Mouse (Mus musculus) C2C12 (cell line): ENCODE results near the gene Gm11032. TPM values are rescaled to one million over a fixed set of nuclear protein-coding genes. Genes with fewer than 3 reads are reported as not detected.

Source experiments
- H3K27me3 ChIP-seq: one replicate; pipeline ENCODE4 v1.6.1; 2011; ENCODE audit not compliant: control insufficient read depth, insufficient read depth, insufficient read length
- H3K36me3 ChIP-seq: one replicate; pipeline ENCODE4 v1.6.1; 2011; ENCODE audit not compliant: control insufficient read depth, insufficient read depth
- H3K4me3 ChIP-seq: one replicate; pipeline ENCODE4 v1.5.1; 2011; ENCODE audit warnings: mild to moderate bottlenecking, control low read depth; ENCODE audit not compliant: poor library complexity, insufficient read depth, severe bottlenecking
- H3K79me2 ChIP-seq: one replicate; pipeline ENCODE4 v1.6.1; 2011; ENCODE audit not compliant: control insufficient read depth, insufficient read depth
- H3K79me3 ChIP-seq: one replicate; pipeline ENCODE4 v1.6.1; 2011; ENCODE audit warnings: low read depth, control low read depth
- H3ac ChIP-seq: one replicate; pipeline ENCODE3; 2011; ENCODE audit warnings: low read depth; ENCODE audit not compliant: control insufficient read depth, insufficient read length
- CEBPB ChIP-seq: IDR thresholded peaks from one replicate; pipeline ENCODE4 v1.6.1; 2011; ENCODE audit warnings: low read depth, mild to moderate bottlenecking, control low read depth, moderate library complexity
- CTCF ChIP-seq: IDR thresholded peaks from one replicate; pipeline ENCODE4 v1.5.1; 2011; ENCODE audit not compliant: control insufficient read depth, insufficient read depth, insufficient read length
- FOSL1 ChIP-seq: IDR thresholded peaks from one replicate; pipeline ENCODE4 v1.8.0; 2011; ENCODE audit warnings: mild to moderate bottlenecking, low read length; ENCODE audit not compliant: poor library complexity, insufficient read depth, severe bottlenecking
- MAX ChIP-seq: IDR thresholded peaks from one replicate; pipeline ENCODE4 v1.6.1; 2011; ENCODE audit warnings: mild to moderate bottlenecking, control low read depth
- MYOD1 ChIP-seq: IDR thresholded peaks from one replicate; pipeline ENCODE4 v1.6.1; 2011; ENCODE audit warnings: low read depth; ENCODE audit not compliant: control insufficient read depth, insufficient read length
- MYOG ChIP-seq: IDR thresholded peaks from one replicate; pipeline ENCODE4 v1.6.1; 2011; ENCODE audit not compliant: control insufficient read depth, insufficient read length; ENCODE audit errors: extremely low read depth
- USF1 ChIP-seq: IDR thresholded peaks from one replicate; pipeline ENCODE4 v1.6.1; 2011; ENCODE audit warnings: low read depth, mild to moderate bottlenecking, control low read depth, moderate library complexity
- polyA plus RNA-seq: library from polyadenylated mRNA; unstranded; fragments of >200 nt; fragmentation: generic; extraction: Trizol; gene quantifications from one replicate; pipeline ENCODE4 v1.2.1, GENCODE M21; 2012; ENCODE audit warnings: missing spikeins

Gene Gm11032
- polyA plus RNA-seq, 1 experiment, result not detected

DNA sequence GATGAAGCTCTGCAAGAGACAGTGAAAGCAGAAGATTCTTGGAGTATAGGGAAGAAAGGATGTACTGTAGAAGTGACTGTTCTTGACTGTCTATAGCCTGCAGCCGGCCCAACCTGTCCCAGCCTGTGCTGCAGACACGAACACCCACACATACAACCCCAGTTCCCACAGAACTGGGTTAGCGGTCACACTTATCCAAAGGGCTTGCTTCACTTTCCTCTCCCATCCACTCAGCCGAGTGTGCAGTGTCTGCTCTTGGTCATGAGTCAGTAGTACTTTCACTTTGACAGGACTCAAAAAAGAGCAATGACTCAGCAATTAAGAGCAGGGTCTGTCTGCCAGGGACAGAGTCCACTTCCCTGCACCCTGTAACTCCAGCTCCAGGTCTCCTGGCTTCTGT, 41.5 kb downstream of the Gm11032 start:
- Histone ChIP-seq H3K27me3 (no peaks in the 10 kb centered on the region), H3K79me2 (no peaks in the 10 kb centered on the region), H3K4me3 (no peak overlapping the region), H3ac (no peak overlapping the region), H3K79me3 (no peaks in the 10 kb centered on the region), H3K36me3 (peaks cover 36% of the 10 kb centered on the region)
- no peak for TF ChIP-seq USF1
- TF ChIP-seq CTCF, result no peak
- no peak for TF ChIP-seq MYOD1
- no peak for TF ChIP-seq MAX
- peak; percentile 66 for TF ChIP-seq CEBPB
- peak; percentile 71 for TF ChIP-seq FOSL1
- TF ChIP-seq MYOG, result no peak

DNA sequence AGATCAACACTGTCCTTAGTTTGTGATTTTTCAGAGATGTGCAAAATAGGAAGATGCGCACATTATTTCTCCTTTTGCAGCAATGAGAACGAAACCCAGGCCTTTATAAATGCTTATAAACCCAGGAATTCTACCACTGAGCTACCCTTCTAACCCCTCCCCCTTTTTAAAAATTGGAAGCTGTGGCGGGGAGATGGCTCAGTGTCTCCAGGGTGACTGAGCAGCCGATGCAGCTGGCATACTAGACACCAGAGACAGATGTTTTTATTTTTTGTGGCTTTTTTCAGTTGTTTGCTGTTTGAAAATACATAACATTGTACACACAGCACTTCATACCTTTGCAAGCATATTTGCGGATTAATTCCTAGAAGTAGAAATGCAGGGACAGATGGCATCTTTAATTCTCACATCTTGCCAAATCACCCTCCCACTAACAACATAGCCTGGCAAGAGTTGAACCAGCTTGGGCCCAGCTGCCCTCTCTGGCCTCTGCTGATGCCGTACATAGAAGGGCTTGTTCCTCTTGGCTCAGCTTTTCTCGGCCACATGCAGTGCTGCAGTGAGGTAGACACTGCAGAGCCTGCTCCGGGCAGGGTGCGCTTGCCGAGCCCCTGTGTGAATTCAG, 42.1 kb downstream of the Gm11032 start:
- H3K36me3 ChIP-seq, result peaks cover 36% of the 10 kb centered on the region
- no peaks in the 10 kb centered on the region for H3K27me3 ChIP-seq
- no peaks in the 10 kb centered on the region for H3K79me2 ChIP-seq
- no peaks in the 10 kb centered on the region for H3K79me3 ChIP-seq
- H3ac ChIP-seq, result no peak overlapping the region
- no peak overlapping the region for H3K4me3 ChIP-seq
- TF ChIP-seq MAX (no peak), USF1 (no peak), CTCF (no peak), FOSL1 (no peak), MYOD1 (no peak), MYOG (no peak), CEBPB (no peak)

DNA sequence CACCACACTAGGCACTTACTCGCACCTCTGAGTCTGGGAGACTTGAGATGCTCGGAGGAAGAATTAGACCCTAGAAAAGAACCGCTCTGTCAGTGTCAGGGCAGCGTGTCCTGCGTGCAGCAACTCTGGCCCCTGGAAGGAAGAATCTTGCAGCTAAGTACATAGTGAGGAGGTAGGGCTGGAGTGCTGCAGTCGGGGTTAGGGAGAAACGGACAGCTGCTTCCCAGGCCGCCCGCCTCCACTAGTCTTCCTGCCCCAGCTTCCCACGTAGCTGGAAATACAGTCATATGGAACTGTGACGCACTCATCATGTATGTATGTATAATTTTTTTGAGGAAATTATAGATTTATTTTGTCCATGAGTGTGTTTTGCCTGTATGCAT, 42.6 kb downstream of the Gm11032 start:
- H3K27me3 ChIP-seq, result no peaks in the 10 kb centered on the region
- H3ac ChIP-seq, result no peak overlapping the region
- TF ChIP-seq CEBPB, result no peak
- TF ChIP-seq MYOG, result no peak
- TF ChIP-seq MAX, result no peak
- TF ChIP-seq FOSL1, result no peak
- TF ChIP-seq USF1, result no peak
- TF ChIP-seq CTCF, result no peak
- no peak for TF ChIP-seq MYOD1
- H3K79me2 ChIP-seq, result no peaks in the 10 kb centered on the region
- peaks cover 32% of the 10 kb centered on the region for H3K36me3 ChIP-seq
- H3K79me3 ChIP-seq, result no peaks in the 10 kb centered on the region
- H3K4me3 ChIP-seq, result no peak overlapping the region

Other genes with a start within 250 kb of the Gm11032 start
- gene Hormad2, start 179.0 kb upstream of the Gm11032 start, polyA plus RNA-seq, result not detected
- gene Mtmr3, start 25.2 kb upstream of the Gm11032 start, polyA plus RNA-seq, result 13.8 TPM
- gene Ascc2, start 17.7 kb downstream of the Gm11032 start, polyA plus RNA-seq, result 22.6 TPM
- gene Uqcr10, start 84.3 kb downstream of the Gm11032 start, polyA plus RNA-seq, result 905 TPM
- 41.5 TPM for gene Zmat5, start 84.6 kb downstream of the Gm11032 start, polyA plus RNA-seq
- gene Cabp7, start 126.7 kb downstream of the Gm11032 start, polyA plus RNA-seq, result 0.06 TPM
- 36.2 TPM for gene Nf2, start 229.5 kb downstream of the Gm11032 start, polyA plus RNA-seq